Mouse (Mus musculus): ENCODE results near the gene Cep170b. TPM values are rescaled to one million over a fixed set of nuclear protein-coding genes. Genes with fewer than 3 reads are reported as not detected.

The Cep170b gene
- polyA plus RNA-seq, 1 experiment from 2014 or later, result 92.1 TPM

DNA sequence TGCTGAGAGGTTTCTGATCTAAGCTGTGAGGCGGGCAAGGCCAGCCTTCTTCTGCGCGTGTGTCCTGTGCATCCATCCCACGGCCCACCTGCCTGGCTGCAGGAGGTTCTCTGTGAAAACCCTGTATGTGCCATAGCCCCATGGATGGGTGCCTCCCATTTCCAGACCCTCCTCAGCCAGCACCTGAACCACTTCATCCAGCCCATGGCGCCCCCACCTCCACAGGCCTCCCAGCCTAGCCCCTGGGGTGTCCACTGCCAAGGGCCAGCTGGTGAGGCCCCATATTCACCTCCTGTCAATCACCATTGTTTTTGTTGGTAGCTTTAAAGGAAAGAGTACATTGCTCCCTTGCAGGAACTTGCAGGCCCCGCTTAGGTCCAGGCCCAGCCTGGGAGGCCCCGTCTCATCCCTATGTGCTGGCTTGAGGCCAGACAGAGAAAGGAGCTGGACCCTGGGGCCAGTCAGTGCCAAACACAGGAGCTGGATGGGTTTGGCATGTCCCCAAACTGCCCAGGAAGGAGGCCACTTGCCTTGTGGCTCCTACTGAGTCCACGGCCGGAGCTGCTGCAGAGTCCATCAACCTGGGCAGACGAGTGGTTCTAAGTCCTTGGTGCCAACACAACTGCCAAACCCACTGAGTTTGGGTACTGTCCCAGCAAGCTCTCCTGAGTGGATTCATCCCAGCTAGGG is 24.8 kb downstream of the Cep170b start:
- CTCF ChIA-PET, result interaction anchor here (0.8 to 2.5 kb wide), 5 partner anchors 18 to 99 kb away, joined by 3 to 14 read pairs (median 3); partner anchors contain the start of gene Clba1
- no peak for TF ChIP-seq CTCF (IDR thresholded peaks at IDR 0.05)
- ATAC-seq, result no peak
- in situ Hi-C loops (cut with MboI; ENCODE audit: low pct_unique_long_range_greater_than_20kb), result loop anchor here (5.0 kb wide), 2 partner anchors 52 to 97 kb away; no protein-coding TSS in a partner anchor
- DNase-seq (ENCODE audit: low read depth, low spot score), result no peak
- POLR2A ChIA-PET, result interaction anchor here (1.5 kb wide), 1 partner anchor 98 kb away, joined by 4 read pairs; no protein-coding TSS in a partner anchor
- H3K27me3 ChIP-seq, result no peaks in the 10 kb centered on the region

DNA sequence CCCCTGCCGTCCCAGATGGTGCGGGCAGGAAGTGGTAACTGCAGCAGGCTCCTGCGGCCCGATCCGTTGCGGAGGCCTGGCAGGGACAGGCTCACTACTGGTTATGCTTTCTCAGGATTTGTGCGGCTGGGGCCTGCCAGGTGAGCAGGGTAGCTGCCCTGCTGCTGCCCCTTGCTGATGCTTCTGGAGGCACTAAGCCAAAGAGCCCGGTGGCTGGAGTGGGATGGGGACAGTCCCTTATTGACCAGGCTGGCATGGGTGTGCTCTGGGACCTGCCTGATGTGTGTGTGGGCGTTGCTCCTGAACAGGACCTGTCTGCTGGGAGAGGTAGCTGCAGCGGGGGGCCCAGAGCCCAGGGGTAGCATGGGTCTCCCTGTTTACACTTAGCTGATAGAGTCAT is 25.5 kb downstream of the Cep170b start:
- in situ Hi-C loops (cut with MboI; ENCODE audit: low pct_unique_long_range_greater_than_20kb), result loop anchor here (5.0 kb wide), 2 partner anchors 52 to 97 kb away; no protein-coding TSS in a partner anchor
- POLR2A ChIA-PET, result interaction anchor here (1.5 kb wide), 1 partner anchor 97 kb away, joined by 4 read pairs; no protein-coding TSS in a partner anchor

DNA sequence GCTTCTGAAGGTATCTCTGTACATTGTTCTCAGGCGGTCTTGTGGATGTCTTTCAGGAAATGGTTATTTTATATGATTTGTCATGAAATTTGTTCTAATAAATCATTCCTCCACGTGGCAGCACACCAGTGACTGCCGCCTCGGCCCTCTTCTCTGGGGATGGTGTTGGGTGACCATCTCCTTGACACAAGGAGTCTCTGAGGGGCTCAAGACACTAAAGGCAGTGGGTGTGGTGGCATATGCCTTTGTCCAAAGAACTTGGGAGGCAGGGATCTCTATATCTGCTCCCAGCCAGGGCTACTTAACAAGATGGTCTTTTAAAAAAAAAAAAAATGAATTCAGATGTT is 26.2 kb downstream of the Cep170b start:
- in situ Hi-C loops (cut with MboI; ENCODE audit: low pct_unique_long_range_greater_than_20kb), result loop anchor here (5.0 kb wide), 2 partner anchors 51 to 96 kb away; no protein-coding TSS in a partner anchor
- ATAC-seq, result no peak
- POLR2A ChIA-PET, result interaction anchor here (1.1 kb wide), 1 partner anchor 51 kb away, joined by 4 read pairs; no protein-coding TSS in a partner anchor
- TF ChIP-seq CTCF (IDR thresholded peaks at IDR 0.05), result no peak
- CTCF ChIA-PET, result interaction anchor here (0.7 to 2.5 kb wide), 8 partner anchors 19 to 97 kb away, joined by 3 to 18 read pairs (median 5); partner anchors contain the start of gene Clba1
- DNase-seq (ENCODE audit: low read depth, low spot score), result no peak
- no peaks in the 10 kb centered on the region for H3K27me3 ChIP-seq

More for the DNA sequence above, 25.5 kb downstream of the Cep170b start:
- ATAC-seq (no peak), DNase-seq (ENCODE audit: low read depth, low spot score) (no peak)
- no peak for TF ChIP-seq CTCF (IDR thresholded peaks at IDR 0.05)
- no peaks in the 10 kb centered on the region for H3K27me3 ChIP-seq
- CTCF ChIA-PET, result interaction anchor here (0.9 to 2.5 kb wide), 3 partner anchors 19 to 98 kb away, joined by 3 to 14 read pairs (median 7); no protein-coding TSS in a partner anchor

DNA sequence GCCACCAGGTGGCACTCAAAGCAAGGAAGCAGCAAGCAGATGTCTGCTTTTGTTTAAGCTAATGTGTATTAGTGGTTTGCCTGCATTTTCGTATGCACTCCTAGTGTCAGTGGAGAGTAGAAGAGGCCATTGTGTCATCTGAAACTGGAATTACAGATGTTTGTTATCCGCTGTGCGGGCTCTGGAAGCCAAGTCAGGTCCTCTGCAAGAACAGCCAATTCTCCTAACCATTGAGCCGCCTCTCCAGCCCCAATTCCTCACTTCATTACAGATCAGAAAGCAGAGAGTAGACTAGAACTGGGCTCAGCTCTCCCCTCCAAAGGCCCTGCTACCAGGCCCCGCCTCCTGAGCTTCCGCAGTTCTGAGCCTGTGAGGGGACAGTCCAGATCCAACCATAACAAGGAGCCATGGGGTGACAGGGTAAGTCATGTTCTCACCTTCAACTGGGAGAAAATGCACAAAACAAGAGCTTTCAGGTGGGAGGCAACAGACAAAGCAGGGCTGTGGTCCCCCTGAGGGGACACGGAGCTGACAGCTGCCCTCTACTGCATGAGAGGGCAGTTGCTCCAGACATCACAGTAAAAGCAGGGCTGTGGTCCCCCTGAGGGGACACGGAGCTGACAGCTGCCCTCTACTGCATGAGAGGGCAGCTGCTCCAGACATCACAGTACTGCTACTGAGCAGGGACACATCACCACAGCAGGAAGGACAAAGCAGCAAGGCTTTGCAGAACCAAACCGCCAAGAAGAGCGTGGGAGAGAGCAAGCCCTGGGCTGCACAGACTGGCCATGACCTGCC is 26.8 kb downstream of the Cep170b start:
- TF ChIP-seq CTCF (IDR thresholded peaks at IDR 0.05), result no peak
- no peaks in the 10 kb centered on the region for H3K27me3 ChIP-seq
- in situ Hi-C loops (cut with MboI; ENCODE audit: low pct_unique_long_range_greater_than_20kb), result loop anchor here (5.0 kb wide), 2 partner anchors 50 to 95 kb away; no protein-coding TSS in a partner anchor
- ATAC-seq (no peak), DNase-seq (ENCODE audit: low read depth, low spot score) (peak; percentile 38)
- ChIA-PET POLR2A (interaction anchor here (1.1 to 1.3 kb wide), 2 partner anchors 50 to 98 kb away, joined by 3 to 4 read pairs; no protein-coding TSS in a partner anchor), CTCF (interaction anchor here (0.7 to 2.2 kb wide), 7 partner anchors 13 to 96 kb away, joined by 3 to 18 read pairs (median 3); partner anchors contain the start of gene Clba1)

DNA sequence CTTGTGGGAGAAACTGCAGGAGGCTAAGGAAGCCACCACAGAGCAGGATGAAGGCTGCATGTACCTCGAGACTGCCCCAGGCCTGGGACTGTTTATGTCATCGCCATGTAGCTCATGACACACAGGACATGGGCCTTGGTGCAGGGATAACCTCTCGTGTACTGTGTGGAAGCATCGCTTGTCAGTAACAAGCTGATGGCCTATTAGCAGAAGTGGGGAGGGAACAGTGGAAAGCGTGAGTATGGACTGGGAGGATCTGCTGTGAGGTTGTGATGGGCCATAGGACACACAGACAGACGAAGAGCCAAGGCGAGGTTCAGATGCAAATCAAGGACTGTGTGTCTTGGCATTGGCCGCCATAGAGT is 27.3 kb downstream of the Cep170b start:
- ChIA-PET POLR2A (interaction anchor here (1.3 kb wide), 1 partner anchor 97 kb away, joined by 3 read pairs; no protein-coding TSS in a partner anchor), CTCF (interaction anchor here (1.0 to 2.2 kb wide), 7 partner anchors 13 to 101 kb away, joined by 3 to 18 read pairs (median 3); partner anchors contain the start of gene Clba1)
- TF ChIP-seq CTCF (IDR thresholded peaks at IDR 0.05), result no peak
- no peaks in the 10 kb centered on the region for H3K27me3 ChIP-seq
- no peak for ATAC-seq
- DNase-seq (ENCODE audit: low read depth, low spot score), result no peak
- in situ Hi-C loops (cut with MboI; ENCODE audit: low pct_unique_long_range_greater_than_20kb), result loop anchor here (5.0 kb wide), 2 partner anchors 50 to 95 kb away; no protein-coding TSS in a partner anchor

DNA sequence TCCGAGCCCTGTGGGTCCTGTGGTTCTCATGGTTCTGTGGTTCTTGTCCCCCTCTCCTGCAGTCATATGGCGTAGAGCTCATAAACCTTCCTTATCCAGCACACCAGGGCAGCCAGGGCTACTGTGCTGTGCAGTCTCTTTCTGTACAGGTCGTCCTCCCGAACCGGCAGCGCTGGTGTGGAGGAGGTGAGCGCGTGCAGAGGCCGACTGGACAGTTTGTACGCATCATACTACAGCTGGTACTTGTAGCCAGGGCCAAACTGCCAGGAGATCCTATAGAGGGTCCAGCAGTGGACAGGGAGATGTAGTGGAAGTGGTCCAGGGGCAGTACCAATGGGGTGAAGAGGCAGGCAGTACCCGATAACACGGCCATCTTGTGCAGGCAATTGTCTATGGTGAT is 30.7 kb downstream of the Cep170b start:
- in situ Hi-C loops (cut with MboI; ENCODE audit: low pct_unique_long_range_greater_than_20kb), result no loop called here
- POLR2A ChIA-PET, result no interaction called here
- ATAC-seq, result no peak
- CTCF ChIA-PET, result no interaction called here
- TF ChIP-seq CTCF (IDR thresholded peaks at IDR 0.05), result no peak
- no peak for DNase-seq (ENCODE audit: low read depth, low spot score)
- no peaks in the 10 kb centered on the region for H3K27me3 ChIP-seq

DNA sequence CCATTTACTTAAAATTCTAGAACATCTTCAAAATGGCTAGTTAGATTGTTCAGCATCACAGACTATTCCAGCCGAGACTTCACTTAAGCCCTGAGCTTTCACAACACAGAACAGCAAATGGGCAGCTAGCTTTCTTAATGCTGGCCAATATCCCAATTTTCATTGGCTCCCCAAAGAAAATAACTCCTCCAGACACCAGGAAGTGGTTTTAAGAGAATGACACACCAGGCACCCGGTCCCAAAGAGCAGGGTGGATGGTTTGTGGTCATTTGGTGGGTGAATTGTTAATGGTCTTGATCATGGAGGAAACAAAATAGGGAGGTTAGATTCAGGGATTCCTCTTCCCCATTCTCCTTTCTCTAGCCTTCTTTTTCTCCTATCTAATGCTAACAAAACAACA is 32.1 kb downstream of the Cep170b start:
- no peak for TF ChIP-seq CTCF (IDR thresholded peaks at IDR 0.05)
- no peaks in the 10 kb centered on the region for H3K27me3 ChIP-seq
- in situ Hi-C loops (cut with MboI; ENCODE audit: low pct_unique_long_range_greater_than_20kb), result no loop called here
- ChIA-PET POLR2A (no interaction called here), CTCF (no interaction called here)
- no peak for DNase-seq (ENCODE audit: low read depth, low spot score)
- ATAC-seq, result no peak

DNA sequence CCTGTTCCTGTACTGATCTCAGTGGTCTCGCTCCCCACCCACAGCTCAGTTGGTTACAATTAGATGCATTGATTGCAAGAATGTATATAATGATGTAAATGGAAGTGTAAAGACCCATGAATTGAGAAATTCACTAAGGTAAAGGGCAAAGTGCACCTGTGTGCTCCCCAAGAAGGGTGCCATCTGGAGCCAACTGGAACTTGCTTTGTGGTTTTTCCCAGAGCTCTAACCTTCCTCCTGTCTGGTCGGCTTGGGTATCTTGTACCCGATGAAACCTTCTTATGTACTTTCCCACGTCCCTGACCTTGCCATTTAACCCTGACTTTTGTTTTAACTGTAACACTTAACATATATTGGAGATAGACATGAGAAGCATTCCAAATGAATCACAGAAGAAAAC is 35.6 kb downstream of the Cep170b start:
- no peak for ATAC-seq
- POLR2A ChIA-PET, result no interaction called here
- no peak for DNase-seq (ENCODE audit: low read depth, low spot score)
- CTCF ChIA-PET, result no interaction called here
- H3K27me3 ChIP-seq, result no peaks in the 10 kb centered on the region
- in situ Hi-C loops (cut with MboI; ENCODE audit: low pct_unique_long_range_greater_than_20kb), result no loop called here
- TF ChIP-seq CTCF (IDR thresholded peaks at IDR 0.05), result no peak

DNA sequence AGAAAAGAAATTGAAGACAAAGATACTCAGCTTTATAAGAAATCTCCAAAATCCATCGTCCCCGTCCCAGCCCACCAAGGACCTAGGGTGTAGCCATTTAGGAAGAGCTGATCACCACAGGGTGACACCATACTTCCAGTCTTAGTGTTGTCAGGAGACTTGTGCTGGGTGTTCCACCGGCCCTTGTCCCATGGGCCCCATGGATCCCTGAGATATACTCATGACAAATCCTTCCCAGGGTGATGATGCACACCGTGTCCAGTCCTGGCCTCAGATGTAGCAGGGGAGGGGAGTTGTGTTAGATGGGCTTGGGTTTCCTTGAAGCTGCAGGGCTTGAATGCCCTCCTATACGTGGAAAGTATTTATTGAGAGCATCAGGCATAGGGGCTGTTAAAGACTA is 37.6 kb downstream of the Cep170b start:
- ChIA-PET CTCF (interaction anchor here (1.2 kb wide), 1 partner anchor 15 kb away, joined by 3 read pairs; no protein-coding TSS in a partner anchor), POLR2A (no interaction called here)
- ATAC-seq, result no peak
- H3K27me3 ChIP-seq, result no peaks in the 10 kb centered on the region
- in situ Hi-C loops (cut with MboI; ENCODE audit: low pct_unique_long_range_greater_than_20kb), result no loop called here
- DNase-seq (ENCODE audit: low read depth, low spot score), result no peak
- no peak for TF ChIP-seq CTCF (IDR thresholded peaks at IDR 0.05)

DNA sequence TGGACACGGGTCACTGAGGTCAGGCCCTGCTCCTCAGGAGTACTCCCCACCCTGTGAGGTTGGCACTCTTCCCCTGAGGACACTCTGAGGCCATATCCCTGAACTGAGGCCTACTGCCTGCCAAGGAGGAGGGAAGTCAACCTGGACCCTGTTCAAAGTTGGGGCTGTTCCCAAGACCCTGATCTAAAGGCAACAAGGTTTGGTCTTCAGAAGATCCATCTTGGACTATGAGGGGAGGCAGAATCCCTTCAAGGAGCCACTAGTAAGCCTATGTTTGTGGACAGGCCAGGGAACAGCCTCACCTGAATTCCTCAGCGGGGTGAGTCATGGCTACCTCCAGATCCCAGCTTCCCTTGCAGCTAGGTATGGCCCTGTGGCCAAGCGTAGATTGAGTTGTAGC is 39.2 kb downstream of the Cep170b start:
- POLR2A ChIA-PET, result no interaction called here
- TF ChIP-seq CTCF (IDR thresholded peaks at IDR 0.05), result no peak
- ATAC-seq (no peak), DNase-seq (ENCODE audit: low read depth, low spot score) (no peak)
- in situ Hi-C loops (cut with MboI; ENCODE audit: low pct_unique_long_range_greater_than_20kb), result no loop called here
- no peaks in the 10 kb centered on the region for H3K27me3 ChIP-seq
- CTCF ChIA-PET, result no interaction called here

Measured in Patski (cell line).